In the genomic region with DNA sequence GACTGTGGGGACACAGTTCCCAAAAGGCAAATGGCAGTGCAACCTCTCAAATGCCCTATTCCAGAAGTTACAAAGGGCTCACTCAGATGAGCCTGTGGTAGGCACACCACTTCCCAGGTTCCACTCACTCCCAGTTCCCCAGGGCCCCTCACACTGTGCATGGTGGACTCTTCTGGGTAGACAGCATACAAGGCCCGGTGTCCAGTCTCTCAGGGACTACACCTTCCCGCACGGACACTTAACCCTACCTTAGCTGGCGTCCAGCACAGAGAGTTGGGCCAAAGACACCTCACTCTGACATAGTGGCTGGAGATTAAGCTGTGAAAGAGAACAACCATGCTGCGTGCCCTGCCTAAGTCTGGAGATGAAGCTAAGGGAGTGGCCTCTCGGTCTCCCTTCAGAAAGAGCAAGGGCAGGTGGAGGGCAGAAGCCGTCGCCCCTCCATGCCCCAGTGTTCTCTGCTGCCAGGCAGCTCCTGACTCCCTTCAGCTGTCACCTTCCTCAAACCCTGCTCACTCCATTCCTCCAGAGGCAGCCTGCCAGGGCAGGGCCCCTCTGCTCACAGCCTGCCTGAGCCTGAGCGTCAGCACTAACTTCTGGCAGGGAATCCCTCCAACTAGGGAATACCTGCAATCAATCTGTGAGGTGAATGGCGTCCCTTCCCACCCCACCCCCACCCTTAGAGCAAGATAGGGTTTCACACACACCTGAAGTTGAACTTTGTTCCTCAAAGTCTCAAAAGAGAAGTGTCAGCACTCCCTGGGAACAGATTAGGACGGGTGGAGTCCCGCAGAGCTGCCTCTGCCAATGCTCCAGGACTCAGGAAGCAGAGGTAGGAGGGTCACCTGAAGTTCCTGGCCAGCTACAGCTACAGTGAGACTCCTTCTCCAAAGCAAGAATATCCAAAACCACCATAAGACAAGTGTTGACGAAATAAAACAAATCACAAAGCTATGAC, we compare ENCODE assay signal across 10 mouse cellular contexts. TPM values are rescaled to one million over a fixed set of nuclear protein-coding genes. Genes with fewer than 3 reads are reported as not detected.
DNase-seq lines count a peak whose midpoint lies in the region; ATAC-seq and TF ChIP-seq lines count a peak whose summit lies in the region.
"Had no signal": no experiment of that assay in that cellular context is flagged by ENCODE, and none has a peak within 500 bp of the region (broad histone marks: within the 10 kb centered on the region; RNA-seq: fewer than 3 reads in every experiment).

No protein-coding gene starts in this region.

- no peak overlapping the region for H3K4me3 ChIP-seq in left cerebral cortex, adult 2 months
- peak overlapping the region; percentile 17; the same call in 1 of the 2 replicates for H3K4me3 ChIP-seq in heart, embryonic 13.5 days
- no peak overlapping the region for H3K4me3 ChIP-seq in intestine, embryonic 14.5 days (ENCODE audit: low read depth, low read length)
- H3K4me3 ChIP-seq in stomach, embryonic 16.5 days (replicated peaks; ENCODE audit: low read length): no peak overlapping the region
- H3K4me3 ChIP-seq: liver, embryonic 13.5 days had no signal

- peaks cover 92% of the 10 kb centered on the region for H3K4me1 ChIP-seq in heart, embryonic 13.5 days
- peaks cover 10% of the 10 kb centered on the region; the same call in 1 of the 2 replicates for H3K4me1 ChIP-seq in intestine, embryonic 14.5 days (replicated peaks; ENCODE audit: control insufficient read depth, insufficient read depth, low read length)
- H3K4me1 ChIP-seq in stomach, embryonic 16.5 days (ENCODE audit: control insufficient read depth, insufficient read depth, low read length): peaks cover 19% of the 10 kb centered on the region

- TF ChIP-seq CTCF in left cerebral cortex, adult 2 months (IDR thresholded peaks at IDR 0.05): no peak

- peak overlapping the region; percentile 79 for H3K9ac ChIP-seq in heart, embryonic 13.5 days
- no peak overlapping the region for H3K9ac ChIP-seq in intestine, embryonic 14.5 days (ENCODE audit: low read length)
- H3K9ac ChIP-seq in stomach, embryonic 16.5 days (ENCODE audit: low read length): peak overlapping the region; percentile 60; the same call in 1 of the 2 replicates
- H3K9ac ChIP-seq: hindbrain, embryonic 14.5 days; liver, embryonic 13.5 days had no signal

- peaks cover 16% of the 10 kb centered on the region for H3K36me3 ChIP-seq in heart, embryonic 13.5 days
- H3K36me3 ChIP-seq in intestine, embryonic 14.5 days (ENCODE audit: control insufficient read depth, insufficient read depth, low read length): peaks cover 4% of the 10 kb centered on the region; the same call in 1 of the 2 replicates
- no peaks in the 10 kb centered on the region for H3K36me3 ChIP-seq in stomach, embryonic 16.5 days (ENCODE audit: control insufficient read depth, insufficient read depth, low read length)

- H3K27ac ChIP-seq in left cerebral cortex, adult 2 months: peak overlapping the region; percentile 1; the same call in 1 of the 2 replicates
- peak overlapping the region; percentile 99 for H3K27ac ChIP-seq in heart, embryonic 13.5 days (replicated peaks)
- no peak overlapping the region for H3K27ac ChIP-seq in intestine, embryonic 14.5 days (ENCODE audit: low read depth)
- H3K27ac ChIP-seq in stomach, embryonic 16.5 days (ENCODE audit: low read length): peak overlapping the region; percentile 82
- H3K27ac ChIP-seq: hindbrain, embryonic 14.5 days; liver, embryonic 13.5 days had no signal

- no peak for DNase-seq in left cerebral cortex, adult 2 months (ENCODE audit: extremely low spot score in 1 of 2, low spot score in 2 of 2)
- DNase-seq in left cerebral cortex, postnatal 25 days (ENCODE audit: low spot score in 2 of 2): no peak
- peak; percentile 74 for DNase-seq in intestine, embryonic 14.5 days (ENCODE audit: low spot score)
- DNase-seq in layer of hippocampus, adult 9-11 months: no peak
- no peak for DNase-seq in thymus, postnatal 14 days
- DNase-seq: liver, embryonic 13.5 days; thymus, postnatal 4 days had no signal

- H3K9me3 ChIP-seq in heart, embryonic 13.5 days: no peaks in the 10 kb centered on the region
- H3K9me3 ChIP-seq in intestine, embryonic 14.5 days (ENCODE audit: control insufficient read depth, low read length): no peaks in the 10 kb centered on the region
- H3K9me3 ChIP-seq in stomach, embryonic 16.5 days (replicated peaks; ENCODE audit: control insufficient read depth, low read length): no peaks in the 10 kb centered on the region
- H3K9me3 ChIP-seq: liver, embryonic 13.5 days had no signal

- intact Hi-C loops in left cerebral cortex, adult 2 months (cut with DNase I): no loop called here
- intact Hi-C loops in left cerebral cortex, postnatal 25 days (cut with DNase I): no loop called here

- peak overlapping the region; percentile 58 for H3K4me2 ChIP-seq in heart, embryonic 13.5 days
- H3K4me2 ChIP-seq in intestine, embryonic 14.5 days (ENCODE audit: low read length): no peak overlapping the region
- peak overlapping the region; percentile 23; the same call in 1 of the 2 replicates for H3K4me2 ChIP-seq in stomach, embryonic 16.5 days (ENCODE audit: low read depth, low read length)
- H3K4me2 ChIP-seq: hindbrain, embryonic 14.5 days; liver, embryonic 13.5 days had no signal

- ATAC-seq in heart, embryonic 13.5 days (ENCODE audit: extremely low read depth, insufficient number of reproducible peaks, low FRiP score, low TSS enrichment): peak; percentile 43; the same call in 1 of the 2 replicates
- peak; percentile 66 for ATAC-seq in intestine, embryonic 14.5 days (replicated peaks; ENCODE audit: low FRiP score, low TSS enrichment, low read depth)
- ATAC-seq in stomach, embryonic 16.5 days (ENCODE audit: insufficient read depth, low FRiP score): peak; percentile 76

- WGBS in heart, embryonic 13.5 days: 37% methylated on average over 13 of the region's 13 CpGs
- 62% methylated on average over 13 of the region's 13 CpGs for WGBS in intestine, embryonic 14.5 days
- 50% methylated on average over 13 of the region's 13 CpGs for WGBS in stomach, embryonic 16.5 days

- no peaks in the 10 kb centered on the region for H3K27me3 ChIP-seq in heart, embryonic 13.5 days (replicated peaks)
- no peaks in the 10 kb centered on the region for H3K27me3 ChIP-seq in intestine, embryonic 14.5 days (replicated peaks; ENCODE audit: control insufficient read depth, insufficient read depth, low read length)
- H3K27me3 ChIP-seq in stomach, embryonic 16.5 days (ENCODE audit: control insufficient read depth, insufficient read depth, low read length): no peaks in the 10 kb centered on the region
- H3K27me3 ChIP-seq: liver, embryonic 13.5 days had no signal

RNA-seq across cellular contexts. Expression of a gene that starts 30.3 kb away (rescaled TPM):
- 10 to 100 TPM; 44.1 to 47.9 TPM for total RNA-seq in left cerebral cortex, adult 2 months (2021)
- 10 to 100 TPM; 39.6 to 40.6 TPM for total RNA-seq in left cerebral cortex, postnatal 25 days (2021)
- 19.7 and 20.2 TPM in 2 replicates for polyA plus RNA-seq in heart, embryonic 13.5 days (2015; fragmentation: Nextera tagmentation; extraction: Ambion mirVana)
- polyA plus RNA-seq in intestine, embryonic 14.5 days (2014; fragmentation: Nextera tagmentation; extraction: Ambion mirVana): 6.9 and 7.2 TPM in 2 replicates
- polyA plus RNA-seq in stomach, embryonic 16.5 days (2015; fragmentation: Nextera tagmentation; extraction: Ambion mirVana): 8.6 and 9.3 TPM in 2 replicates
